In the genomic region with DNA sequence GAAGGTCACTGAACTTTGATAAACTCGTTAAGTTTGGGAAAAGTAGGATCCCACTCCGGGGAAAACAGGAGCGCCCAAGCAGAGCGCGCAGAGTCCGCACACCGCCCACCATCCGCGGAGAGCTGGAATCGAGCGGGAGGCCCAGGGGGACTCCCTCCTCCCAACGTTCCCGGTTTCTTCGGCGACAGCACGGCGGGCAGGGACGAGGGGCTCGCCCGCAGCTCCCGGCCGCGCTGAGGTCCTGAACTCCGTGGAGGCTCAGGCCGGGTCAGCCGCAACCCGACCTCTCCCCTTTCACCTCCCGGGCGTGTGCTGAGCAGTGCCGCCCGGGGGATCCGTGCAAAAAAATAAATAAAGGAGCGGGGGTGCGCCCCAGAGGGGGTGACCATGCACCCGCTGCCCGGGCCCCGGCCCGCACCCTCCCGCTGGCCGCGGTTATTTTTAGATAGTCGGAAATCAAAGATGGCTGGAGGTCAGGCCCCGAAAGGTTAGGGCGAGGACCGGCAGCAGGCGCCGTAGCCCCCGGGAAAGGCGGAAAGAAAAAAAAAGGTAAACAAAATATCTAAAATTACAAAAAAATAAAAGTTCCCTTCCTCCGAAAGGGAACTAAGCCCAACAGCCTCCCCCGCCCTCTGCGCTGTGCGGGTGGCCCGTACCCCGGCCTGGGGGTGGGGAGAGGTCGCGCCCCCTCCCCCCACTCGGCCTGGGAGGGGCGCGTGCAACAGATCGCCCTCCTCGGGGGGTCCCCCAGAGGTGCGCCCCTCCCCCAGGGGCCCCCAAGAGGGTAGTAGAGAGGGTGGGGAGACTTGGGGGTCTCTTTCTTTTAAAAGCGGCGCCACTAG, we compare ENCODE assay signal across 9 mouse cellular contexts. TPM values are rescaled to one million over a fixed set of nuclear protein-coding genes. Genes with fewer than 3 reads are reported as not detected.
DNase-seq lines count a peak whose midpoint lies in the region; ATAC-seq lines count a peak whose summit lies in the region.
"Had no signal": no experiment of that assay in that cellular context is flagged by ENCODE, and none has a peak within 500 bp of the region (broad histone marks: within the 10 kb centered on the region; RNA-seq: fewer than 3 reads in every experiment).

No protein-coding gene starts in this region.

- H3K9ac ChIP-seq in hindbrain, embryonic 13.5 days: peak overlapping the region; percentile 74
- H3K9ac ChIP-seq in midbrain, embryonic 15.5 days: peak overlapping the region; percentile 38

- peak overlapping the region; percentile 93 for H3K4me2 ChIP-seq in hindbrain, embryonic 13.5 days
- peak overlapping the region; percentile 89 for H3K4me2 ChIP-seq in midbrain, embryonic 15.5 days

- H3K4me3 ChIP-seq in forebrain, embryonic 10.5 days: peak overlapping the region; percentile 90
- peak overlapping the region; percentile 54 for H3K4me3 ChIP-seq in hindbrain, embryonic 13.5 days
- H3K4me3 ChIP-seq in midbrain, embryonic 15.5 days: peak overlapping the region; percentile 43

- WGBS in forebrain, embryonic 10.5 days: under 1% methylated on average over 65 of the region's 65 CpGs
- under 1% methylated on average over 64 of the region's 65 CpGs for WGBS in hindbrain, embryonic 13.5 days
- 0% methylated on average over 63 of the region's 65 CpGs for WGBS in midbrain, embryonic 15.5 days

- peaks cover 75% of the 10 kb centered on the region for H3K4me1 ChIP-seq in forebrain, embryonic 10.5 days
- peaks cover 36% of the 10 kb centered on the region for H3K4me1 ChIP-seq in hindbrain, embryonic 13.5 days (replicated peaks)
- H3K4me1 ChIP-seq in midbrain, embryonic 15.5 days: peaks cover 45% of the 10 kb centered on the region

- ATAC-seq in hindbrain, embryonic 13.5 days (ENCODE audit: low FRiP score): no peak
- ATAC-seq in midbrain, embryonic 15.5 days (replicated peaks): no peak

- H3K27ac ChIP-seq in forebrain, embryonic 10.5 days: peak overlapping the region; percentile 96
- no peak overlapping the region for H3K27ac ChIP-seq in hindbrain, embryonic 13.5 days
- H3K27ac ChIP-seq in midbrain, embryonic 15.5 days: no peak overlapping the region

- H3K36me3 ChIP-seq in forebrain, embryonic 10.5 days (replicated peaks): no peaks in the 10 kb centered on the region; the same call in 1 of the 2 replicates
- H3K36me3 ChIP-seq in hindbrain, embryonic 13.5 days: no peaks in the 10 kb centered on the region
- H3K36me3 ChIP-seq in midbrain, embryonic 15.5 days (replicated peaks): no peaks in the 10 kb centered on the region

- peaks cover 36% of the 10 kb centered on the region for H3K27me3 ChIP-seq in forebrain, embryonic 10.5 days (ENCODE audit: poor library complexity, severe bottlenecking)
- peaks cover 72% of the 10 kb centered on the region for H3K27me3 ChIP-seq in hindbrain, embryonic 13.5 days
- H3K27me3 ChIP-seq in midbrain, embryonic 15.5 days (replicated peaks): peaks cover 19% of the 10 kb centered on the region; the same call in 1 of the 2 replicates

- DNase-seq in gastrocnemius, postnatal 10 days: peak; percentile 10
- DNase-seq in gastrocnemius, postnatal 4 days (ENCODE audit: low spot score in 2 of 2): no peak
- DNase-seq in forebrain, embryonic 10.5 days (ENCODE audit: extremely low spot score, low spot score): peak; percentile 33
- no peak for DNase-seq in spleen, postnatal 10 days (ENCODE audit: low spot score in 2 of 2)
- DNase-seq in layer of hippocampus, adult 11-12 months (ENCODE audit: low spot score): no peak
- no peak for DNase-seq in cerebellum, adult 8-10 months

- no peaks in the 10 kb centered on the region for H3K9me3 ChIP-seq in forebrain, embryonic 10.5 days
- no peaks in the 10 kb centered on the region for H3K9me3 ChIP-seq in hindbrain, embryonic 13.5 days
- no peaks in the 10 kb centered on the region for H3K9me3 ChIP-seq in midbrain, embryonic 15.5 days

RNA-seq across cellular contexts. Expression of gene Sall4, which starts 1.8 kb away (rescaled TPM):
- under 1 TPM; 0.33 to 0.70 TPM for total RNA-seq in gastrocnemius, postnatal 10 days (2021)
- total RNA-seq in gastrocnemius, postnatal 4 days (2021): under 1 TPM; 0.31 to 0.39 TPM
- polyA plus RNA-seq in forebrain, embryonic 10.5 days (2016; fragmentation: Nextera tagmentation; extraction: Ambion mirVana): 35.3 and 39.1 TPM in 2 replicates
- polyA plus RNA-seq in hindbrain, embryonic 13.5 days (2015; fragmentation: Nextera tagmentation; extraction: Ambion mirVana): 0.91 and 1.1 TPM in 2 replicates
- 1.2 and 1.3 TPM in 2 replicates for polyA plus RNA-seq in midbrain, embryonic 15.5 days (2015; fragmentation: Nextera tagmentation; extraction: Ambion mirVana)
- polyA plus RNA-seq: C2C12 had no signal

RNA-seq across cellular contexts. Expression of gene Atp9a, which starts 23.7 kb away (rescaled TPM):
- total RNA-seq in gastrocnemius, postnatal 10 days (2021): 10 to 100 TPM; 24.2 to 30.9 TPM
- total RNA-seq in gastrocnemius, postnatal 4 days (2021): 10 to 100 TPM; 69.3 to 86.1 TPM
- polyA plus RNA-seq in forebrain, embryonic 10.5 days (2016; fragmentation: Nextera tagmentation; extraction: Ambion mirVana): 8.7 and 9.0 TPM in 2 replicates
- 60.4 and 65.2 TPM in 2 replicates for polyA plus RNA-seq in hindbrain, embryonic 13.5 days (2015; fragmentation: Nextera tagmentation; extraction: Ambion mirVana)
- 155 and 179 TPM in 2 replicates for polyA plus RNA-seq in midbrain, embryonic 15.5 days (2015; fragmentation: Nextera tagmentation; extraction: Ambion mirVana)

Comparison
In these comparisons a context has a peak if more than half of its experiments do, and no peak if none do; other contexts are left out.
1. DNase-seq: peak in gastrocnemius, postnatal 10 days (single experiment) and forebrain, embryonic 10.5 days (single experiment); none in gastrocnemius, postnatal 4 days (0 of 2), spleen, postnatal 10 days (0 of 2), layer of hippocampus, adult 11-12 months (single experiment) and cerebellum, adult 8-10 months (single experiment).
2. RNA of gene Sall4, which starts 1.8 kb away (polyA plus RNA-seq): 35.3 to 39.1 TPM in forebrain, embryonic 10.5 days; 1.2 to 1.3 TPM in midbrain, embryonic 15.5 days and 0.91 to 1.1 TPM in hindbrain, embryonic 13.5 days; every median in the first group is over 10 times any median in the second.
3. Peak in every context shown above with its lines, with median percentiles within 50 percentile points of each other: H3K4me3 ChIP-seq.